Mouse (Mus musculus): Measurements from ENCODE around the gene Fam124a.
"Not testable (repeated sequence)": the region's sequence is repeated elsewhere in the genome, so short reads cannot be mapped to it uniquely, and the experiment has no call there.

DNA sequence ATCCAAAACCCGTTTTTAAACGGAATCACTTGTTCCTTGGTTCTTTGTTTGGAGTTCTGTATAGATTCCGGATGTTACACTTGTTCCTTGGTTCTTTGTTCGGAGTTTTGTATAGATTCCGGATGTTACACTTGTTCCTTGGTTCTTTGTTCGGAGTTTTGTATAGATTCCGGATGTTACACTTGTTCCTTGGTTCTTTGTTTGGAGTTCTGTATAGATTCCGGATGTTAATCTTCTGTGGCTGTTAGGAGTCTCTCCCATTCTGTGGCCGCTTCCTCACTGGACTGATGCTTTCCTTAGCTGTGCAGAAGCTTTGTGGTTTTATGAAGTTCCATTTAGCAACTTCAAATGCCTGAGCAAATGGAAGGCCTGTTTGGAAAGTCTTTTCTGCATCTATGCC, 11.3 kb downstream of the Fam124a start, which contains the start of gene Gm4131:
- not testable (repeated sequence) for TF ChIP-seq CTCF (IDR thresholded peaks at IDR 0.05; ENCODE audit: low read depth); EP300 (optimal IDR thresholded peaks at IDR 0.05)
